Comparison of ENCODE assay signal across 12 mouse cellular contexts in genomic region chr3:38663023-38663422, GRCm38 (mm10).
DNase-seq lines count a peak whose midpoint lies in the region; ATAC-seq and TF ChIP-seq lines count a peak whose summit lies in the region.
"Had no signal": no experiment of that assay in that cellular context is flagged by ENCODE, and none has a peak within 500 bp of the region (broad histone marks: within the 10 kb centered on the region; RNA-seq: fewer than 3 reads in every experiment).

No protein-coding gene starts in this region.

- H3K9me3 ChIP-seq in liver, embryonic 12.5 days (replicated peaks): no peaks in the 10 kb centered on the region
- H3K9me3 ChIP-seq: neural tube, embryonic 13.5 days had no signal

- no peak for DNase-seq in cerebellum, adult 2 months
- DNase-seq in cerebellum, adult 18-20 months: no peak
- DNase-seq in liver, adult 2 months (ENCODE audit: extremely low read depth, low read depth, low spot score): no peak
- DNase-seq in NIH3T3 (ENCODE audit: low read depth): peak; percentile 38
- peak; percentile 18 for DNase-seq in retina, postnatal 1 day
- no peak for DNase-seq in frontal cortex, adult 2 months (ENCODE audit: extremely low spot score in 1 of 2, low spot score in 1 of 2)
- DNase-seq: gastrocnemius, postnatal 14 days had no signal

- no peak overlapping the region for H3K9ac ChIP-seq in liver, adult 2 months (ENCODE audit: low read depth, low read length)
- H3K9ac ChIP-seq in liver, embryonic 12.5 days: no peak overlapping the region
- H3K9ac ChIP-seq: limb, embryonic 13.5 days; neural tube, embryonic 13.5 days had no signal

- H3K79me2 ChIP-seq in liver, adult 2 months (ENCODE audit: control insufficient read depth, insufficient read depth, low read length): no peaks in the 10 kb centered on the region

- TF ChIP-seq POLR2A in cerebellum, adult 2 months (IDR thresholded peaks at IDR 0.05; ENCODE audit: borderline replicate concordance, insufficient read depth, low read length): no peak
- no peak for TF ChIP-seq POLR2A in liver, adult 2 months (IDR thresholded peaks at IDR 0.05; ENCODE audit: extremely low read depth, insufficient read depth, low read length)

- no peaks in the 10 kb centered on the region for H3K4me1 ChIP-seq in cerebellum, adult 2 months (ENCODE audit: control insufficient read depth, insufficient read depth, low read length)
- H3K4me1 ChIP-seq in liver, adult 2 months (ENCODE audit: control insufficient read depth, insufficient read depth, low read length): no peaks in the 10 kb centered on the region
- no peaks in the 10 kb centered on the region for H3K4me1 ChIP-seq in liver, embryonic 12.5 days

- H3K4me3 ChIP-seq in cerebellum, adult 2 months (replicated peaks; ENCODE audit: insufficient read depth, low read depth, low read length): no peak overlapping the region
- no peak overlapping the region for H3K4me3 ChIP-seq in liver, adult 2 months (ENCODE audit: insufficient read depth, low read depth, low read length)
- H3K4me3 ChIP-seq in liver, embryonic 12.5 days: no peak overlapping the region
- H3K4me3 ChIP-seq: limb, embryonic 13.5 days had no signal

- H3K27me3 ChIP-seq in cerebellum, adult 2 months (ENCODE audit: control insufficient read depth, insufficient read depth, low read length): no peaks in the 10 kb centered on the region
- H3K27me3 ChIP-seq in liver, adult 2 months (ENCODE audit: control insufficient read depth, insufficient read depth, low read length): no peaks in the 10 kb centered on the region
- no peaks in the 10 kb centered on the region for H3K27me3 ChIP-seq in liver, embryonic 12.5 days (replicated peaks)
- H3K27me3 ChIP-seq: limb, embryonic 13.5 days; neural tube, embryonic 13.5 days had no signal

- no peak for ATAC-seq in liver, embryonic 12.5 days
- no peak for ATAC-seq in erythroid progenitor cell, adult 5-6 weeks (replicated peaks; ENCODE audit: low FRiP score, poor library complexity, severe bottlenecking)
- ATAC-seq: intestine, embryonic 16.5 days had no signal

- no peak overlapping the region for H3K27ac ChIP-seq in cerebellum, adult 2 months (ENCODE audit: insufficient read depth, low read length)
- no peak overlapping the region for H3K27ac ChIP-seq in liver, adult 2 months (replicated peaks; ENCODE audit: insufficient read depth, low read depth, low read length)
- H3K27ac ChIP-seq in liver, embryonic 12.5 days: no peak overlapping the region
- H3K27ac ChIP-seq: limb, embryonic 13.5 days had no signal

- 71% methylated on average over 5 of the region's 5 CpGs for WGBS in cerebellum, adult 2 months
- WGBS in liver, adult 2 months: 62% methylated on average over 5 of the region's 5 CpGs
- 50% methylated on average over 5 of the region's 5 CpGs for WGBS in liver, embryonic 12.5 days (ENCODE audit: insufficient replicate concordance)

- TF ChIP-seq CTCF in cerebellum, adult 2 months (IDR thresholded peaks at IDR 0.05; ENCODE audit: borderline replicate concordance, insufficient read depth, low read depth, low read length): peak; percentile 33; the same call in 1 of the 2 replicates
- peak; percentile 63 for TF ChIP-seq CTCF in liver, adult 2 months (IDR thresholded peaks at IDR 0.05; ENCODE audit: low read depth, low read length)

- no peaks in the 10 kb centered on the region for H3K36me3 ChIP-seq in liver, adult 2 months (ENCODE audit: control insufficient read depth, insufficient read depth, low read length)
- H3K36me3 ChIP-seq in liver, embryonic 12.5 days: no peaks in the 10 kb centered on the region
- H3K36me3 ChIP-seq: limb, embryonic 13.5 days; neural tube, embryonic 13.5 days had no signal

- H3K4me2 ChIP-seq in liver, embryonic 12.5 days: no peak overlapping the region

Comparison
In these comparisons a context has a peak if more than half of its experiments do, and no peak if none do; other contexts are left out.
1. DNase-seq: peak in NIH3T3 (single experiment) and retina, postnatal 1 day (single experiment); none in cerebellum, adult 2 months (0 of 2), cerebellum, adult 18-20 months (0 of 2), liver, adult 2 months (single experiment) and frontal cortex, adult 2 months (0 of 2).